Mouse (Mus musculus): ENCODE data around the gene Abcc10. TPM values are rescaled to one million over a fixed set of nuclear protein-coding genes. Genes with fewer than 3 reads are reported as not detected.

Gene Abcc10
- total RNA-seq, 2 experiments from 2014 or later, result 8.9 to 9.7 TPM

GRCm38 (mm10) chr17:46282483-46283123 is 45.5 kb downstream of the Abcc10 start, which contains the start of gene Tjap1:
Gene Tjap1 (minus strand): TSS chr17:46283026.
- DNase-seq (ENCODE audit: low spot score in 2 of 2), result peak; percentile 82 to 91
- Histone ChIP-seq H3K4me3 (peak within 1 kb of the TSS; percentile 80), H3K27ac (peak within 1 kb of the TSS; percentile 78)
- TF ChIP-seq CTCF (conservative IDR thresholded peaks at IDR 0.05), result no peak

DNA sequence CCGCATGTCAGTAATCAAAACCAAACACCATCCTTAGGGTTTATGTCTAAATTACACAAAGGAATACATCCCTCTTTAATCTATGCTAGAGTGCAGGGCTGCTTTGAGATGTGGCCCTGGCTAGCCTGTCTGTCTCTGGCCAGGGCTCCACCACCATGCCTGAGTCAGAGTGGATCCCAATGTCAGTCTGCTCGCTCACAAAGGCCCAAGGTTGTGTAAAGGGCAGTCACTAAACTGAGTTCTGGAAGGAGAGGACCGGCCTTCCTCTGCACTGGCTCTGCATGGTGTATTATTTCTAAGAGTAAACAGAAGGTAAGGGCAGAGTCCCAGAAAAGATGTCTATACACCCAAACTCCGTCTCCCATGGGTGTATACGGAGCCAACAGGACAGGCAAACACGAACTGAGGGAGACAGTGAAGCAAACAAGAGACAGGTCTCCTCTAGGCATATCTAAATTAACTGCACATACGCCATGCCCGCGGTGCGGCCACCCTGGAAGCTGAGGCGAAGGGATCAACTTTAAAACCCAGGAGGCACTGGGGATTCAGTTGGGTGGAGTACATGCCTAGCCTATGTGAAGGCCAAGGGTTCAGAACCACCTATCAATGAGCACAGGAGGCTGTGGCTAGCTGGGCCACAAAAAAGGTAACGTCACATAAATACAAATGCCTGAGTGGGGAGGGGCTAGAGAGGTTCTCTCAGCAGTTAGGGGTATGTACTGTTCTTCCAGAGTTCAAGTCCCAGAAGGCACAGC is 50.0 kb downstream of the Abcc10 start:
- no peak overlapping the region for H3K4me3 ChIP-seq
- no peak for TF ChIP-seq CTCF (conservative IDR thresholded peaks at IDR 0.05)
- H3K27ac ChIP-seq, result no peak overlapping the region; the same call in 1 of the 2 replicates
- DNase-seq (ENCODE audit: low spot score in 2 of 2), result no peak

GRCm38 (mm10) chr17:46277586-46277985 is 50.6 kb downstream of the Abcc10 start:
- TF ChIP-seq CTCF (conservative IDR thresholded peaks at IDR 0.05), result no peak
- no peak overlapping the region; the same call in 1 of the 2 replicates for H3K27ac ChIP-seq

GRCm38 (mm10) chr17:46275506-46275905 is 52.6 kb downstream of the Abcc10 start:
- no peak overlapping the region for H3K27ac ChIP-seq
- DNase-seq (ENCODE audit: low spot score in 2 of 2), result no peak
- no peak for TF ChIP-seq CTCF (conservative IDR thresholded peaks at IDR 0.05)
- H3K4me3 ChIP-seq, result no peak overlapping the region

More at GRCm38 (mm10) chr17:46277586-46277985, 50.6 kb downstream of the Abcc10 start:
- DNase-seq (ENCODE audit: low spot score in 2 of 2), result no peak
- H3K4me3 ChIP-seq, result no peak overlapping the region

GRCm38 (mm10) chr17:46275034-46275433 is 53.1 kb downstream of the Abcc10 start:
- no peak for DNase-seq (ENCODE audit: low spot score in 2 of 2)
- no peak overlapping the region for H3K27ac ChIP-seq
- H3K4me3 ChIP-seq, result no peak overlapping the region
- no peak for TF ChIP-seq CTCF (conservative IDR thresholded peaks at IDR 0.05)

GRCm38 (mm10) chr17:46274465-46274864 is 53.7 kb downstream of the Abcc10 start:
- DNase-seq (ENCODE audit: low spot score in 2 of 2), result no peak
- no peak for TF ChIP-seq CTCF (conservative IDR thresholded peaks at IDR 0.05)
- Histone ChIP-seq H3K4me3 (no peak overlapping the region), H3K27ac (no peak overlapping the region)

DNA sequence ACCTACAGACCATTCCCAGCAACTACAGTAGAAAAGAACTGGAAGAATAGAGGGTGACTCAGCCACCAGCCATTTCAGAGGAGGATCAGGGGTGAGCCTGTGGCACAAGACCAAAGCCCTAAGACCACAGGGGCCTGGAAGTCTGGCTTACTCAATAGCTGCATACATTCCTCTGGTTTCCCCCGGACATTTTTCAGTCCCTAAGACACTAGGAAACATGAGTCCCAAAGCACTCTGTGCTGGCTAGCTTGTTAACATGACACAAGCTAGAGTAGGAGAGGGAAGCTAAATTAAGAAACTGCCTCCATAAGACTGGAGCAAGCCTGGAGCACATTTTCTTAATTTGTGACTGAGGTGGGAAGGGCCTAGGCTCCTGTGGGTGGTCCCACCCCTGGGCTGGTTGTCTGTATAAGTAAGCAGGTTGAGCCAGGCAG is 54.3 kb downstream of the Abcc10 start:
- TF ChIP-seq CTCF (conservative IDR thresholded peaks at IDR 0.05), result no peak
- Histone ChIP-seq H3K27ac (peak overlapping the region; percentile 78; the same call in 1 of the 2 replicates), H3K4me3 (no peak overlapping the region)
- DNase-seq (ENCODE audit: low spot score in 2 of 2), result no peak

DNA sequence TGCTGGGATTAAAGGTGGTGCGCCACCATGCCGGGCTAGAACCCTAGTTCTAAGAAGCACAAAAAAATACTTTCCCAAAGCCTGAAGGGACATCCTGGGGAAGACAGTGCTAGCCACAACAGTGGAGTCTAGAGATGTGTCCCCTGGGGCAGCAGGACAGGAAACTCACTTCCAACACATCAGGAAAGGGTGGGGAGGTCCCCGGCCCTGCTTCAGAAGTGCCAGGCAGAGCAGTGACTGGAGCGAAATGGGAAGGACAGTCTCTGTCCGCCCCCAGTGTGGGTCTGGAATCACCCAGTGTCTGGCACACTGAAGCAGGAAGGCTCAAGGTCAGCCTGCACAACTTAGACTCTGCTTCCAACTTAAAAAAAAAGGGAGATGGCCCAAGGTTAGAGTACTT is 55.5 kb downstream of the Abcc10 start:
- DNase-seq (ENCODE audit: low spot score in 2 of 2), result no peak
- Histone ChIP-seq H3K4me3 (no peak overlapping the region), H3K27ac (peak overlapping the region; percentile 78)
- TF ChIP-seq CTCF (conservative IDR thresholded peaks at IDR 0.05), result no peak

- TF ChIP-seq CTCF (conservative IDR thresholded peaks at IDR 0.05), result no peak
- no peak overlapping the region for H3K4me3 ChIP-seq
- peak overlapping the region; percentile 78 for H3K27ac ChIP-seq
- DNase-seq (ENCODE audit: low spot score in 2 of 2), result peak in 1 of 2 experiments; percentile 20
Observed at GRCm38 (mm10) chr17:46272058-46272457, 56.1 kb downstream of the Abcc10 start.

GRCm38 (mm10) chr17:46269771-46270534 is 58.2 kb downstream of the Abcc10 start:
- DNase-seq (ENCODE audit: low spot score in 2 of 2), result no peak
- H3K27ac ChIP-seq, result peak overlapping the region; percentile 78
- no peak for TF ChIP-seq CTCF (conservative IDR thresholded peaks at IDR 0.05)
- no peak overlapping the region for H3K4me3 ChIP-seq

GRCm38 (mm10) chr17:46268026-46268720 is 60.0 kb downstream of the Abcc10 start:
- H3K4me3 ChIP-seq, result no peak overlapping the region
- no peak overlapping the region for H3K27ac ChIP-seq
- DNase-seq (ENCODE audit: low spot score in 2 of 2), result no peak
- TF ChIP-seq CTCF (conservative IDR thresholded peaks at IDR 0.05), result no peak

DNA sequence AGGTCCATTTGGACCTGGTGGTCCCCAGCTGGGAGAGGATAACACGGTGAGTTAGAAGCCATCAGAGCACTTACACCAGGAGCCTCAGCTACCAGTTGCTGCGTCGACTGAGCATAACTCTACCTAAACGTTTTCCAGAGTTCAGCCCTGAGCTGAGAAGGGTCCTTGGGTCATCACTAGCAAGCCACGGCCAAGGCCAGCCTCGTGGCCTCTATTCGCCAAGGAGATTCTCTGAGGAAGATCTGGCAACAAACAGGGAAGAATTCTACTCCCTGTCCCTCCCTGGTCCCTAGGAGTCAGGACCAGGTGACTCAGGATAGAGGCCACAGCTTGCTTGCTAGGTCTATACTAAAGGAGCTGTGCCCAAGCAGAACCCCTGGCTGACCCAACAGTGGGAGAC is 60.6 kb downstream of the Abcc10 start:
- H3K27ac ChIP-seq, result 0 out of 2 replicates have a peak overlapping the region, but pooled peaks have one; percentile 28
- no peak for TF ChIP-seq CTCF (conservative IDR thresholded peaks at IDR 0.05)
- H3K4me3 ChIP-seq, result no peak overlapping the region
- no peak for DNase-seq (ENCODE audit: low spot score in 2 of 2)
